Mouse (Mus musculus) embryo, embryonic 11 days (tissue): ENCODE measurements at regions not wholly inside any gene's neighbourhood (a gene's known extent, or its start where the extent isn't known, plus 50 kb on each side); places are given as distances from the start of the nearest gene placed in this dataset.

Source experiments
- DNase-seq: peaks from one replicate; pipeline ENCODE4 v3.0.0-alpha.2; 2015

GRCm38 (mm10) chr10:14217284-14217683, 251.4 kb downstream of the Hivep2 start:
- no peak for DNase-seq

GRCm38 (mm10) chr10:14216191-14216992, 250.5 kb downstream of the Hivep2 start:
- no peak for DNase-seq

- no peak for DNase-seq
These were observed 249.6 kb downstream of the Hivep2 start for GRCm38 (mm10) chr10:14215512-14215911.

- no peak for DNase-seq
These were observed 247.7 kb downstream of the Hivep2 start for GRCm38 (mm10) chr10:14213536-14213935.

- DNase-seq = no peak
These were observed 246.1 kb downstream of the Hivep2 start for GRCm38 (mm10) chr10:14211926-14212325.

- no peak for DNase-seq
These were observed 245.6 kb downstream of the Hivep2 start for GRCm38 (mm10) chr10:14211481-14211880.

GRCm38 (mm10) chr10:14210445-14210844, 244.6 kb downstream of the Hivep2 start:
- no peak for DNase-seq

- no peak for DNase-seq
These were observed 244.2 kb downstream of the Hivep2 start for GRCm38 (mm10) chr10:14210045-14210444.

GRCm38 (mm10) chr10:14208206-14208605, 242.3 kb downstream of the Hivep2 start:
- no peak for DNase-seq

GRCm38 (mm10) chr10:14207616-14208015, 241.7 kb downstream of the Hivep2 start:
- peak; percentile 16 for DNase-seq

GRCm38 (mm10) chr10:14207051-14207570, 241.2 kb downstream of the Hivep2 start:
- DNase-seq = no peak
